Mouse (Mus musculus) lung, embryonic 16.5 days (tissue): ENCODE measurements at regions not wholly inside any gene's neighbourhood (a gene's known extent, or its start where the extent isn't known, plus 50 kb on each side); places are given as distances from the start of the nearest gene placed in this dataset.
A peak's percentile ranks its signal among the peaks of the same experiment; 100 is the strongest.

Experiments
- ATAC-seq: fragments of 200-750 bp; cut with Nextera tagmentation; 2 replicates; pipeline ENCODE4 v1.8.0; 2017; ENCODE audit warnings: low read depth, mild to moderate bottlenecking, moderate library complexity
- H3K27ac ChIP-seq: fragments of 300-500 bp; sonication (generic); 2 replicates; pipeline ENCODE4 v1.5.1; 2014; ENCODE audit warnings: mild to moderate bottlenecking, control low read depth, low read length
- H3K27me3 ChIP-seq: fragments of 300-500 bp; sonication (generic); 2 replicates; pipeline ENCODE4 v1.6.1; 2014; ENCODE audit warnings: low read depth, low read length, mixed read lengths; ENCODE audit not compliant: control insufficient read depth, insufficient read depth
- H3K36me3 ChIP-seq: fragments of 300-500 bp; sonication (generic); 2 replicates; pipeline ENCODE4 v1.6.1; 2014; ENCODE audit warnings: low read length; ENCODE audit not compliant: control insufficient read depth, insufficient read depth
- H3K4me1 ChIP-seq: fragments of 300-500 bp; sonication (generic); replicated peaks from 2 replicates; pipeline ENCODE4 v1.6.1; 2014; ENCODE audit warnings: low read length, mixed read lengths; ENCODE audit not compliant: control insufficient read depth, insufficient read depth
- H3K4me2 ChIP-seq: fragments of 300-500 bp; sonication (generic); 2 replicates; pipeline ENCODE4 v1.6.1; 2014; ENCODE audit warnings: low read depth, low read length, control low read depth
- H3K4me3 ChIP-seq: fragments of 300-500 bp; sonication (generic); 2 replicates; pipeline ENCODE4 v1.5.1; 2014; ENCODE audit warnings: mild to moderate bottlenecking, low read length, control low read depth
- H3K9ac ChIP-seq: fragments of 300-500 bp; sonication (generic); 2 replicates; pipeline ENCODE4 v1.6.1; 2014; ENCODE audit warnings: low read length, control low read depth
- H3K9me3 ChIP-seq: fragments of 300-500 bp; sonication (generic); 2 replicates; pipeline ENCODE4 v1.6.1; 2016; ENCODE audit warnings: low read length; ENCODE audit not compliant: control insufficient read depth
- WGBS: fragments of 180-500 bp; shearing (Covaris S2); extraction: QIAGEN DNeasy Blood & Tissue Kit; methylation state at CpG from one replicate; pipeline ENCODE4 v1.1.7; 2014; 5-methylcytosine and 5-hydroxymethylcytosine counted together

- ATAC-seq: 0 out of 2 replicates have a peak, but pooled peaks have one; percentile 35
- Histone ChIP-seq H3K9me3 (no peaks in the 10 kb centered on the region), H3K9ac (no peak overlapping the region), H3K4me2 (peak overlapping the region; percentile 34), H3K4me1 (no peaks in the 10 kb centered on the region; the same call in 1 of the 2 replicates), H3K27me3 (no peaks in the 10 kb centered on the region), H3K36me3 (no peaks in the 10 kb centered on the region), H3K4me3 (peak overlapping the region; percentile 24), H3K27ac (peak overlapping the region; percentile 37; the same call in 1 of the 2 replicates)
- 16% methylated on average over 10 of the region's 10 CpGs for WGBS
These were observed 57.9 kb downstream of the Sox9 start for GRCm38 (mm10) chr11:112839721-112840494.

DNA sequence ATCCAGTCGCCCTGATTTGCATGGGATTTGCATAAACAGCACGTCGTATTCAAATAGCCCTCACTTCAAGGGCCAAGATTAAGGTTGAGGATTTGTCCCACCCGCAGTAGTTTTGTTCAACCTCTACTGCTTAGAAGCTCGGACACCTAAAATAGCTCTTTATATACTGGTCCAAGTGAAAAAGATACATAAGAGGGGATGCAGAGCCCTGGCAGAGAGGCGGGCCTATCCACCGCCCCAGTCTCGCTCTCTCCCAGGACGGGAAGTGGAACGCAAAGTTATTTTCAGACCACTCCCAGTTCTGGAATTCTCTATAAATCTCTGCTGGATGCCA lies 58.4 kb downstream of the Sox9 start:
- peak overlapping the region; percentile 34 for H3K4me2 ChIP-seq
- ATAC-seq: 0 out of 2 replicates have a peak, but pooled peaks have one; percentile 38
- no peaks in the 10 kb centered on the region; the same call in 1 of the 2 replicates for H3K4me1 ChIP-seq
- no peaks in the 10 kb centered on the region for H3K27me3 ChIP-seq
- H3K9ac ChIP-seq: no peak overlapping the region
- H3K9me3 ChIP-seq: no peaks in the 10 kb centered on the region
- H3K4me3 ChIP-seq: peak overlapping the region; percentile 24
- H3K36me3 ChIP-seq: no peaks in the 10 kb centered on the region
- 13% methylated on average over 10 of the region's 10 CpGs for WGBS
- H3K27ac ChIP-seq: peak overlapping the region; percentile 37; the same call in 1 of the 2 replicates

GRCm38 (mm10) chr11:112844258-112844901 lies 62.4 kb downstream of the Sox9 start:
- ATAC-seq: no peak
- H3K27me3 ChIP-seq: no peaks in the 10 kb centered on the region
- no peak overlapping the region for H3K9ac ChIP-seq
- 42% methylated on average over 8 of the region's 8 CpGs for WGBS
- H3K4me3 ChIP-seq: no peak overlapping the region
- no peaks in the 10 kb centered on the region for H3K9me3 ChIP-seq
- no peak overlapping the region for H3K27ac ChIP-seq
- no peak overlapping the region for H3K4me2 ChIP-seq
- H3K36me3 ChIP-seq: no peaks in the 10 kb centered on the region
- H3K4me1 ChIP-seq: no peaks in the 10 kb centered on the region

GRCm38 (mm10) chr11:112847146-112847545 lies 65.1 kb downstream of the Sox9 start:
- no peak overlapping the region for H3K9ac ChIP-seq
- no peaks in the 10 kb centered on the region for H3K9me3 ChIP-seq
- no peaks in the 10 kb centered on the region; the same call in 1 of the 2 replicates for H3K4me1 ChIP-seq
- no peaks in the 10 kb centered on the region for H3K36me3 ChIP-seq
- 84% methylated on average over 2 of the region's 2 CpGs for WGBS
- no peak overlapping the region for H3K4me3 ChIP-seq
- H3K27me3 ChIP-seq: no peaks in the 10 kb centered on the region
- no peak overlapping the region for H3K4me2 ChIP-seq
- H3K27ac ChIP-seq: no peak overlapping the region
- ATAC-seq: no peak

DNA sequence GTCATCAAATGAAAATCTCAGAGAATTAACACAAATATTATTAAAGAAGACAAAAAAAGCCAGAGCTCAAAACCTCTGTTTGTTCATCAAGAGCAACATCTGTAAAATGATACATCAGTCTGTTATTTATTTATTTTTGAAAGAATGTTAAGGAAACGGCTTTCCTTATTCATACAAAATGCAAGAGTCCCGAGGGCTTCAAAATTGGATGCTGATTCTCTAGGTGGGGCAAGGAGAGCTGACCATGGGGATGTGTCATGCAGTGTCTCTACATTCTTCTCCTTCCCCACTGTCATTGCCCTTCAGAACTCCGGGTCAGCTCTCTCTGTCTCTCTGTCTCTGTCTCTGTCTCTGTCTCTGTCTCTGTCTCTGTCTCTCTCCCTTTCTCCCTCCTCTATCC lies 65.8 kb downstream of the Sox9 start:
- Histone ChIP-seq H3K27me3 (no peaks in the 10 kb centered on the region), H3K4me2 (no peak overlapping the region), H3K4me3 (no peak overlapping the region), H3K9me3 (no peaks in the 10 kb centered on the region), H3K4me1 (no peaks in the 10 kb centered on the region; the same call in 1 of the 2 replicates), H3K9ac (no peak overlapping the region), H3K36me3 (no peaks in the 10 kb centered on the region), H3K27ac (no peak overlapping the region)
- no peak for ATAC-seq
- WGBS: 69% methylated on average over 3 of the region's 3 CpGs

DNA sequence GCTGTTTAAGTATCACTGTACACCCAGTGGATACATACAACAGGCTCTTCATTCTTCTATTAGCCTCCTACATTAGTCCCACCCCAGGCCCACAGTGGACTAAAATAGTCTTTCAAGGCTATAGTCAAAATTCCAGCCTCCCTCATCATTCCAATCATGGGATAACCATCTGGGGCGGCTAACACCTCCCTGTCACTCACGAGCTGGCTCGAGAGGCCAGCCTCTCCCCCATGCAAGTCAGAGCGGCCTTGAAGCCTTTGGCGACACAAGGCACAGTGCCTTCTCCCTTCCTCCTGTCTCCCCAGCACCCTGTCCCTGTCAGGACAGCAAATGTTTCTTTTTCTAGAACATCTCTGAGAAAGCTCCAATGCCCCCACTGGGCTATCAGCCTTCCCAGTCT lies 68.0 kb downstream of the Sox9 start:
- no peak overlapping the region for H3K27ac ChIP-seq
- no peaks in the 10 kb centered on the region for H3K36me3 ChIP-seq
- 72% methylated on average over 5 of the region's 5 CpGs for WGBS
- no peak overlapping the region for H3K4me2 ChIP-seq
- no peak for ATAC-seq
- no peaks in the 10 kb centered on the region for H3K27me3 ChIP-seq
- no peaks in the 10 kb centered on the region; the same call in 1 of the 2 replicates for H3K4me1 ChIP-seq
- H3K9me3 ChIP-seq: no peaks in the 10 kb centered on the region
- H3K9ac ChIP-seq: no peak overlapping the region
- no peak overlapping the region for H3K4me3 ChIP-seq

DNA sequence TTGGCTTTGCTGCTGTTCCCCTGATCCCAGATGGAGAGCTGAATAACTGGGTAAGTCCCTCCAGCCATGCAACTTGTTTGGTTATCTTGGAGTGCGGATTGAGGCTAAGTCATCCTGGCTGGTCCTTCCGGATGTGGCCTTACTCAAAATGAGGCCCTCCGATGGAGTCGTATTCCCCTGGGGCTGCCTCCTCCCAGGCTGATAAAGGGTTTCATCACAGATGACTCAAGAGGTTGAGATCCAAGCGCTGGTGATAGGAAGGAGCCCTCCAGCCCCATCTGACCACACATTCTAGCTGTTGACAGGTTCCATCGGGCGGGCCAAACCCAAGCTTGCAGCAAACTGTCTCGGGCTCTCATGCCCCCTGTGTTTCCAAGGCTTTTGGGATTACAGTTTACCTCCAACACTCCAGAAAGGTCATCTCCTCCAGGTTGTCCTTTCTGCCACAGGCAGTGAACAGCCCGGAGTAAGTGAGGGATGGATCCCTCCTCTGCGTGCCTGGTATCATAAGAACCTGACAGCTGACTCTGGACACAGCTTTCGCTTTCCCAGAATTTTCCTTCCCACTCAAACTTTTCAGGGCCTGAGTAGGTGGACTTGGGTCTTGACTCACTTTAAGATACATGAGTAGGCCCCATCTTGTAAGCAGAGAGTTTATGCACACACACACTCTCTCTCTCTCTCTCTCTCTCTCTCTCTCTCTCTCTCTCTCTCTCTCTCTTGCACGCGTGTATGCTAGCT lies 68.7 kb downstream of the Sox9 start:
- ATAC-seq: no peak
- 63% methylated on average over 13 of the region's 13 CpGs for WGBS
- H3K4me3 ChIP-seq: no peak overlapping the region
- no peak overlapping the region for H3K27ac ChIP-seq
- H3K9ac ChIP-seq: no peak overlapping the region
- no peaks in the 10 kb centered on the region for H3K27me3 ChIP-seq
- H3K9me3 ChIP-seq: no peaks in the 10 kb centered on the region
- H3K36me3 ChIP-seq: no peaks in the 10 kb centered on the region
- H3K4me1 ChIP-seq: no peaks in the 10 kb centered on the region; the same call in 1 of the 2 replicates
- no peak overlapping the region for H3K4me2 ChIP-seq

- 79% methylated on average over 9 of the region's 9 CpGs for WGBS
- Histone ChIP-seq H3K9ac (no peak overlapping the region), H3K4me3 (no peak overlapping the region), H3K4me2 (no peak overlapping the region), H3K27ac (no peak overlapping the region), H3K4me1 (no peaks in the 10 kb centered on the region; the same call in 1 of the 2 replicates), H3K36me3 (no peaks in the 10 kb centered on the region), H3K9me3 (no peaks in the 10 kb centered on the region), H3K27me3 (no peaks in the 10 kb centered on the region)
- no peak for ATAC-seq
These were observed 69.3 kb downstream of the Sox9 start for GRCm38 (mm10) chr11:112851321-112851720.

DNA sequence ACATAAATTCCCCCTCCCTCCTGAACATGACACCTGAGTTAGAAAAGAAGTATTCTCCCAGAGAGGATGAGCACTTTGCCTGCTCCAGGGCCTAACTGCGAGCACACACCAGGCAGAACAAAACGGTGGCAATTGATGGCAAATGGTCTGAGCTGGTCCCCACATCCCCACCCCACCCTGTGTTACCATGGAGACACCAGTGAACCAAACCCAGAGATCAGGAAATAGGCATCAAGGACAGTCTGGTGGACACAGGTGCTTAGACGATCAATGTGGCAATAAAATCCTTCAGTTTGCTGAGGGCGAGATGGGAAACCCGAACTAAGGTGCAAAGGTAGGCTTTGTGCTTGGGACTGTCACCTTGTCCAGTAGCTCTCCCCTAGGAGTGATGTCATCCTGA lies 74.0 kb downstream of the Sox9 start:
- H3K4me2 ChIP-seq: no peak overlapping the region
- no peak overlapping the region for H3K27ac ChIP-seq
- 0 out of 2 replicates have a peak, but pooled peaks cover 5% of the 10 kb centered on the region for H3K9me3 ChIP-seq
- no peak overlapping the region for H3K9ac ChIP-seq
- no peaks in the 10 kb centered on the region for H3K27me3 ChIP-seq
- ATAC-seq: no peak
- 77% methylated on average over 5 of the region's 5 CpGs for WGBS
- no peaks in the 10 kb centered on the region for H3K36me3 ChIP-seq
- no peaks in the 10 kb centered on the region for H3K4me1 ChIP-seq
- H3K4me3 ChIP-seq: no peak overlapping the region
